Mouse (Mus musculus) lung, adult 2 months (tissue): ENCODE measurements around the gene Serpina3i.

ENCODE experiments used
- CTCF ChIP-seq: fragments of 200-500 bp; IDR thresholded peaks from 2 replicates; pipeline ENCODE4 v1.5.1; 2011; ENCODE audit warnings: mild to moderate bottlenecking, low read length, control low read depth; ENCODE audit not compliant: insufficient read depth
- POLR2A ChIP-seq: fragments of 200-500 bp; IDR thresholded peaks from 2 replicates; pipeline ENCODE4 v1.6.1; 2011; ENCODE audit warnings: low read depth, mild to moderate bottlenecking, control low read depth, low read length, borderline replicate concordance; ENCODE audit errors: extremely low read depth

DNA sequence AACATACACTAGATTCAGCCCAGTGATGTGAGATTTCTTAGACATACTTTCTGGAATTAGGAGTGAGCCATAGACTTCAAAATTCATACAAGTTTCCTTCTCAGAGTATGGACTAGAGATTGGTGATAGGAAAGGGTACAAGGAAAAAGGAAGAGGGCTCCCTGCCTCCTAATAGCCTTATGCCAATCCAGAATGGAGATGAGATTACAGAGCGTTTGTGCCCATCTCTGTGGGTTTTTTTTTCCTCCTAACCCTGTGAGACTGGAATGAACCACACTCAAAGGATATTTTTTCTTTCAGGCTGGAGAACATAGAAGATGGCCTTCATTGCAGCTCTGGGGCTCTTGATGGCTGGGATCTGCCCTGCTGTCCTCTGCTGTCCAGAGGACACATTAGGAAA lies 51.3 kb downstream of the Serpina3i start, which contains the start of gene Serpina3j:
- TF ChIP-seq POLR2A, result no peak
- no peak for TF ChIP-seq CTCF
